Mouse (Mus musculus): Measurements from ENCODE around the gene Ror2.

The Ror2 gene

GRCm38 (mm10) chr13:53140298-53140697, 145.6 kb downstream of the Ror2 start:
- no peak for DNase-seq (ENCODE audit: extremely low spot score, low spot score)

GRCm38 (mm10) chr13:53130567-53130966, 155.4 kb downstream of the Ror2 start:
- no peak for DNase-seq (ENCODE audit: extremely low spot score, low spot score)

- no peak for DNase-seq (ENCODE audit: extremely low spot score, low spot score)
Measured at GRCm38 (mm10) chr13:53130032-53130431, 155.9 kb downstream of the Ror2 start.

- DNase-seq (ENCODE audit: extremely low spot score, low spot score) = no peak
Measured at GRCm38 (mm10) chr13:53125627-53126026, 160.3 kb downstream of the Ror2 start.

- no peak for DNase-seq (ENCODE audit: extremely low spot score, low spot score)
Measured at GRCm38 (mm10) chr13:53122085-53122484, 163.8 kb downstream of the Ror2 start.

GRCm38 (mm10) chr13:53120906-53121305, 165.0 kb downstream of the Ror2 start:
- DNase-seq (ENCODE audit: extremely low spot score, low spot score) = no peak

GRCm38 (mm10) chr13:53119586-53120426, 166.1 kb downstream of the Ror2 start:
- DNase-seq (ENCODE audit: extremely low spot score, low spot score) = peak; percentile 94

GRCm38 (mm10) chr13:53118398-53118797, 167.5 kb downstream of the Ror2 start:
- DNase-seq (ENCODE audit: extremely low spot score, low spot score) = no peak

GRCm38 (mm10) chr13:53117921-53118320, 168.0 kb downstream of the Ror2 start:
- DNase-seq (ENCODE audit: extremely low spot score, low spot score) = no peak

GRCm38 (mm10) chr13:53110249-53110578, 175.7 kb downstream of the Ror2 start:
- DNase-seq (ENCODE audit: extremely low spot score, low spot score) = no peak

GRCm38 (mm10) chr13:53109560-53110248, 176.2 kb downstream of the Ror2 start:
- DNase-seq (ENCODE audit: extremely low spot score, low spot score) = peak; percentile 93

- no peak for DNase-seq (ENCODE audit: extremely low spot score, low spot score)
Measured at GRCm38 (mm10) chr13:53106676-53107075, 179.2 kb downstream of the Ror2 start.

GRCm38 (mm10) chr13:53099771-53100682, 185.9 kb downstream of the Ror2 start:
- no peak for DNase-seq (ENCODE audit: extremely low spot score, low spot score)

GRCm38 (mm10) chr13:53096615-53097014, 189.3 kb downstream of the Ror2 start:
- DNase-seq (ENCODE audit: extremely low spot score, low spot score) = peak; percentile 82

- DNase-seq (ENCODE audit: extremely low spot score, low spot score) = no peak
Measured at GRCm38 (mm10) chr13:53095222-53095621, 190.7 kb downstream of the Ror2 start.

- no peak for DNase-seq (ENCODE audit: extremely low spot score, low spot score)
Measured at GRCm38 (mm10) chr13:53094658-53095057, 191.3 kb downstream of the Ror2 start.

GRCm38 (mm10) chr13:53093407-53093806, 192.5 kb downstream of the Ror2 start:
- DNase-seq (ENCODE audit: extremely low spot score, low spot score) = no peak

- no peak for DNase-seq (ENCODE audit: extremely low spot score, low spot score)
Measured at GRCm38 (mm10) chr13:53086552-53087282, 199.2 kb downstream of the Ror2 start.

GRCm38 (mm10) chr13:53081846-53082245, 204.1 kb downstream of the Ror2 start:
- DNase-seq (ENCODE audit: extremely low spot score, low spot score) = no peak

GRCm38 (mm10) chr13:53077732-53078345, 208.1 kb downstream of the Ror2 start:
- DNase-seq (ENCODE audit: extremely low spot score, low spot score) = no peak

GRCm38 (mm10) chr13:53075006-53075405, 210.9 kb downstream of the Ror2 start:
- DNase-seq (ENCODE audit: extremely low spot score, low spot score) = no peak

Measured in neural tube, embryonic 10.5 days (tissue).